11 mouse cellular contexts compared by ENCODE assay signal in the genomic region with DNA sequence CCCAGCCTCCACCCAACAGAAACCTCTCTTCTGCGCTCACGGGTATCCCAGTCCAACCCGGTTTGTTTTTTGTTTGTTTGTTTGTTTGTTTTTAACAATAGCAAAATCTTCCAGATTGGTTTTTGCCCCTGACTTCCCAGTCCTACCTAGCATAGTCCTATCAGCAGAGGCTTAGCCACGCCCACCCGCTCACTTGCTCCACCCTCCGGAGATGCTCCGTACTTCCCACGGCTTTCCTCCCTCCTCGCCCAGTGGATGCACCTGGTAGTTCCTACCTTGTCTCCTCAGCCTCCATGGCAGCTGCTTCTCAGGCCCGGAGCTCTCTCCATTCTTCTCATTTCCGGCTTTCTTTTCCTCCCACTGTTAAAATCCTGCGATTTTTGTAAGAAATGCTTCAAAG. TPM values are rescaled to one million over a fixed set of nuclear protein-coding genes. Genes with fewer than 3 reads are reported as not detected.
DNase-seq lines count a peak whose midpoint lies in the region; ATAC-seq and TF ChIP-seq lines count a peak whose summit lies in the region.
"Had no signal": no experiment of that assay in that cellular context is flagged by ENCODE, and none has a peak within 500 bp of the region (broad histone marks: within the 10 kb centered on the region; RNA-seq: fewer than 3 reads in every experiment).

No protein-coding gene starts in this region.

- 27% methylated on average over 12 of the region's 12 CpGs for WGBS in lung, adult 2 months

- DNase-seq in cerebellum, postnatal 10 days: peak; percentile 75 to 83
- DNase-seq in cerebellum, adult 11-12 months: no peak
- DNase-seq in lung, adult 18-20 months: peak; percentile 33 to 50
- no peak for DNase-seq in lung, postnatal 25 days (ENCODE audit: low spot score)
- DNase-seq in lung, adult 2 months: peak; percentile 34
- DNase-seq in spleen, postnatal 36 days (ENCODE audit: low spot score in 2 of 2): no peak

- no peak for TF ChIP-seq POLR2A in lung, adult 2 months (IDR thresholded peaks at IDR 0.05; ENCODE audit: borderline replicate concordance, extremely low read depth, low read depth, low read length)

- H3K4me3 ChIP-seq in lung, adult 2 months (replicated peaks; ENCODE audit: extremely low read depth, low read depth, low read length): no peak overlapping the region
- H3K4me3 ChIP-seq: heart, embryonic 13.5 days; neural tube, embryonic 12.5 days had no signal

- no peaks in the 10 kb centered on the region for H3K4me1 ChIP-seq in lung, adult 2 months (ENCODE audit: control insufficient read depth, insufficient read depth, low read length)
- H3K4me1 ChIP-seq: heart, embryonic 13.5 days had no signal

- 0 out of 2 replicates have a peak, but pooled peaks have one; percentile 42 for ATAC-seq in erythroblast, adult 5-6 weeks (replicated peaks; ENCODE audit: low FRiP score, poor library complexity, severe bottlenecking)
- ATAC-seq in monocyte, adult 5-6 weeks (replicated peaks; ENCODE audit: insufficient number of reproducible peaks, low FRiP score, low TSS enrichment, poor library complexity, severe bottlenecking): no peak

- TF ChIP-seq CTCF in lung, adult 2 months (IDR thresholded peaks at IDR 0.05; ENCODE audit: insufficient read depth, low read length): peak; percentile 46; the same call in 1 of the 2 replicates

RNA-seq across cellular contexts. Expression of gene Gm10188, which starts 4.0 kb away (rescaled TPM):
- total RNA-seq in erythroblast, adult 5-6 weeks (2015; ENCODE audit: low replicate concordance): not detected in 2 replicates
- not detected in 2 replicates for total RNA-seq in erythroblast, adult 5-6 weeks (2017; ENCODE audit: low replicate concordance)
- not detected in 2 replicates for polyA plus RNA-seq in lung, adult 2 months (2012; rRNA removed)
- total RNA-seq in monocyte, adult 5-6 weeks (2017): not detected in 3 replicates
- total RNA-seq: CH12.LX had no signal
- polyA plus RNA-seq: heart, embryonic 13.5 days had no signal

RNA-seq across cellular contexts. Expression of gene AC124108.1, which starts 42.3 kb away (rescaled TPM):
- not detected in 2 replicates for total RNA-seq in erythroblast, adult 5-6 weeks (2015; ENCODE audit: low replicate concordance)
- total RNA-seq in erythroblast, adult 5-6 weeks (2017; ENCODE audit: low replicate concordance): not detected in 2 replicates
- polyA plus RNA-seq in lung, adult 2 months (2012; rRNA removed): not detected in 2 replicates
- total RNA-seq in monocyte, adult 5-6 weeks (2017): not detected in 3 replicates
- total RNA-seq: CH12.LX had no signal
- polyA plus RNA-seq: heart, embryonic 13.5 days had no signal

RNA-seq across cellular contexts. Expression of gene Lemd1, which starts 42.3 kb away (rescaled TPM):
- total RNA-seq in erythroblast, adult 5-6 weeks (2015; ENCODE audit: low replicate concordance): not detected in 2 replicates
- total RNA-seq in erythroblast, adult 5-6 weeks (2017; ENCODE audit: low replicate concordance): not detected in 2 replicates
- polyA plus RNA-seq in lung, adult 2 months (2012; rRNA removed): not detected in 2 replicates
- total RNA-seq in monocyte, adult 5-6 weeks (2017): 1.8 TPM in 1 of 3 replicates, not detected in the others
- total RNA-seq: CH12.LX had no signal
- polyA plus RNA-seq: heart, embryonic 13.5 days had no signal

Comparison
In these comparisons a context has a peak if more than half of its experiments do, and no peak if none do; other contexts are left out.
1. DNase-seq: peak in cerebellum, postnatal 10 days (2 of 2), lung, adult 18-20 months (2 of 2) and lung, adult 2 months (single experiment); none in cerebellum, adult 11-12 months (single experiment), lung, postnatal 25 days (single experiment) and spleen, postnatal 36 days (0 of 2).